Mouse (Mus musculus): ENCODE data around the gene Ttyh1. TPM values are rescaled to one million over a fixed set of nuclear protein-coding genes. Genes with fewer than 3 reads are reported as not detected.

The Ttyh1 gene
- polyA plus RNA-seq (2012; rRNA removed): 2.6 and 3.0 TPM in 2 replicates

GRCm38 (mm10) chr7:4119344-4119902 lies at the start of gene Ttyh1:
Ttyh1 (plus strand) TSS chr7:4119408.
- DNase-seq: no peak
- WGBS: 1% methylated on average over 37 of the region's 37 CpGs
- TF ChIP-seq POLR2A (IDR thresholded peaks at IDR 0.05; ENCODE audit: borderline replicate concordance, extremely low read depth, low read depth, low read length): no peak
- peak; percentile 40 for TF ChIP-seq CTCF (IDR thresholded peaks at IDR 0.05; ENCODE audit: insufficient read depth, low read length)
- H3K4me1 ChIP-seq (ENCODE audit: control insufficient read depth, insufficient read depth, low read length): no peaks in the 10 kb centered on the region; the same call in none of the 2 replicates
- H3K4me3 ChIP-seq (replicated peaks; ENCODE audit: extremely low read depth, low read depth, low read length): no peak within 1 kb of the TSS

- no peaks in the 10 kb centered on the region for H3K4me1 ChIP-seq (ENCODE audit: control insufficient read depth, insufficient read depth, low read length)
- no peak overlapping the region for H3K4me3 ChIP-seq (replicated peaks; ENCODE audit: extremely low read depth, low read depth, low read length)
- 75% methylated on average over 6 of the region's 6 CpGs for WGBS
- no peak for TF ChIP-seq POLR2A (IDR thresholded peaks at IDR 0.05; ENCODE audit: borderline replicate concordance, extremely low read depth, low read depth, low read length)
- no peak for TF ChIP-seq CTCF (IDR thresholded peaks at IDR 0.05; ENCODE audit: insufficient read depth, low read length)
- no peak for DNase-seq
Measured at GRCm38 (mm10) chr7:4071066-4071465, 48.1 kb upstream of the Ttyh1 start.

GRCm38 (mm10) chr7:4073144-4073543 lies 46.1 kb upstream of the Ttyh1 start:
- TF ChIP-seq POLR2A (IDR thresholded peaks at IDR 0.05; ENCODE audit: borderline replicate concordance, extremely low read depth, low read depth, low read length): no peak
- no peak for TF ChIP-seq CTCF (IDR thresholded peaks at IDR 0.05; ENCODE audit: insufficient read depth, low read length)
- Histone ChIP-seq H3K4me1 (ENCODE audit: control insufficient read depth, insufficient read depth, low read length) (no peaks in the 10 kb centered on the region), H3K4me3 (replicated peaks; ENCODE audit: extremely low read depth, low read depth, low read length) (no peak overlapping the region)
- 58% methylated on average over 3 of the region's 3 CpGs for WGBS
- no peak for DNase-seq

GRCm38 (mm10) chr7:4079511-4079910 lies 39.7 kb upstream of the Ttyh1 start:
- Histone ChIP-seq H3K4me3 (replicated peaks; ENCODE audit: extremely low read depth, low read depth, low read length) (no peak overlapping the region), H3K4me1 (ENCODE audit: control insufficient read depth, insufficient read depth, low read length) (peaks cover 7% of the 10 kb centered on the region)
- WGBS: 80% methylated on average over 7 of the region's 7 CpGs
- TF ChIP-seq CTCF (IDR thresholded peaks at IDR 0.05; ENCODE audit: insufficient read depth, low read length) (no peak), POLR2A (IDR thresholded peaks at IDR 0.05; ENCODE audit: borderline replicate concordance, extremely low read depth, low read depth, low read length) (no peak)
- no peak for DNase-seq

GRCm38 (mm10) chr7:4080552-4080951 lies 38.7 kb upstream of the Ttyh1 start:
- no peak for DNase-seq
- H3K4me3 ChIP-seq (replicated peaks; ENCODE audit: extremely low read depth, low read depth, low read length): no peak overlapping the region
- 75% methylated on average over 4 of the region's 4 CpGs for WGBS
- H3K4me1 ChIP-seq (ENCODE audit: control insufficient read depth, insufficient read depth, low read length): peaks cover 7% of the 10 kb centered on the region
- no peak for TF ChIP-seq POLR2A (IDR thresholded peaks at IDR 0.05; ENCODE audit: borderline replicate concordance, extremely low read depth, low read depth, low read length)
- TF ChIP-seq CTCF (IDR thresholded peaks at IDR 0.05; ENCODE audit: insufficient read depth, low read length): no peak

GRCm38 (mm10) chr7:4081706-4082105 lies 37.5 kb upstream of the Ttyh1 start:
- no peak overlapping the region for H3K4me3 ChIP-seq (replicated peaks; ENCODE audit: extremely low read depth, low read depth, low read length)
- no peak for DNase-seq
- H3K4me1 ChIP-seq (ENCODE audit: control insufficient read depth, insufficient read depth, low read length): peaks cover 7% of the 10 kb centered on the region
- TF ChIP-seq POLR2A (IDR thresholded peaks at IDR 0.05; ENCODE audit: borderline replicate concordance, extremely low read depth, low read depth, low read length) (no peak), CTCF (IDR thresholded peaks at IDR 0.05; ENCODE audit: insufficient read depth, low read length) (no peak)

- TF ChIP-seq POLR2A (IDR thresholded peaks at IDR 0.05; ENCODE audit: borderline replicate concordance, extremely low read depth, low read depth, low read length) (no peak), CTCF (IDR thresholded peaks at IDR 0.05; ENCODE audit: insufficient read depth, low read length) (no peak)
- Histone ChIP-seq H3K4me1 (ENCODE audit: control insufficient read depth, insufficient read depth, low read length) (peaks cover 7% of the 10 kb centered on the region), H3K4me3 (replicated peaks; ENCODE audit: extremely low read depth, low read depth, low read length) (peak overlapping the region; percentile 41)
- WGBS: 0% methylated on average over 2 of the region's 2 CpGs
- peak; percentile 27 for DNase-seq
Measured at GRCm38 (mm10) chr7:4082804-4083203, 36.4 kb upstream of the Ttyh1 start.

GRCm38 (mm10) chr7:4084161-4084560 lies 35.0 kb upstream of the Ttyh1 start:
- Histone ChIP-seq H3K4me1 (ENCODE audit: control insufficient read depth, insufficient read depth, low read length) (peaks cover 7% of the 10 kb centered on the region), H3K4me3 (replicated peaks; ENCODE audit: extremely low read depth, low read depth, low read length) (no peak overlapping the region)
- TF ChIP-seq CTCF (IDR thresholded peaks at IDR 0.05; ENCODE audit: insufficient read depth, low read length): no peak
- no peak for TF ChIP-seq POLR2A (IDR thresholded peaks at IDR 0.05; ENCODE audit: borderline replicate concordance, extremely low read depth, low read depth, low read length)
- WGBS: 69% methylated on average over 6 of the region's 6 CpGs
- DNase-seq: no peak

- H3K4me1 ChIP-seq (ENCODE audit: control insufficient read depth, insufficient read depth, low read length): peaks cover 7% of the 10 kb centered on the region
- no peak for DNase-seq
- H3K4me3 ChIP-seq (replicated peaks; ENCODE audit: extremely low read depth, low read depth, low read length): no peak overlapping the region
- no peak for TF ChIP-seq POLR2A (IDR thresholded peaks at IDR 0.05; ENCODE audit: borderline replicate concordance, extremely low read depth, low read depth, low read length)
Measured at GRCm38 (mm10) chr7:4085562-4085961, 33.6 kb upstream of the Ttyh1 start.

- no peak for DNase-seq
- Histone ChIP-seq H3K4me3 (replicated peaks; ENCODE audit: extremely low read depth, low read depth, low read length) (no peak overlapping the region), H3K4me1 (ENCODE audit: control insufficient read depth, insufficient read depth, low read length) (peaks cover 7% of the 10 kb centered on the region)
- 66% methylated on average over 4 of the region's 4 CpGs for WGBS
- TF ChIP-seq POLR2A (IDR thresholded peaks at IDR 0.05; ENCODE audit: borderline replicate concordance, extremely low read depth, low read depth, low read length): no peak
- TF ChIP-seq CTCF (IDR thresholded peaks at IDR 0.05; ENCODE audit: insufficient read depth, low read length): no peak
Measured at GRCm38 (mm10) chr7:4087238-4087895, 31.8 kb upstream of the Ttyh1 start.
